Mouse (Mus musculus): Measurements from ENCODE around the gene Rnf223. TPM values are rescaled to one million over a fixed set of nuclear protein-coding genes. Genes with fewer than 3 reads are reported as not detected.
A peak's percentile ranks its signal among the peaks of the same experiment; 100 is the strongest.

The Rnf223 gene
- polyA plus RNA-seq, 1 experiment from 2014 or later, result 0.16 TPM

- Histone ChIP-seq H3K9ac (ENCODE audit: low read depth, low read length) (peak within 1 kb of the TSS; percentile 91), H3K4me1 (replicated peaks; ENCODE audit: control insufficient read depth, insufficient read depth, low read length) (peaks cover 5% of the 10 kb centered on the region), H3K27ac (ENCODE audit: low read depth, low read length) (peak within 1 kb of the TSS; percentile 91), H3K27me3 (replicated peaks; ENCODE audit: control insufficient read depth, insufficient read depth, low read length) (no peaks in the 10 kb centered on the region), H3K4me2 (peak within 1 kb of the TSS; percentile 72), H3K9me3 (ENCODE audit: control insufficient read depth, low read length) (no peaks in the 10 kb centered on the region), H3K4me3 (ENCODE audit: low read depth, low read length) (peak within 1 kb of the TSS; percentile 88), H3K36me3 (ENCODE audit: control insufficient read depth, insufficient read depth, low read length) (0 out of 2 replicates have a peak, but pooled peaks cover under 1% of the 10 kb centered on the region)
- ATAC-seq (replicated peaks; ENCODE audit: low FRiP score) (peak; percentile 98), DNase-seq (ENCODE audit: low spot score) (peak; percentile 98)
- under 1% methylated on average over 60 of the region's 60 CpGs for WGBS
Measured at GRCm38 (mm10) chr4:156109570-156110331, 20.6 kb upstream of the Rnf223 start, which contains the start of gene 9430015G10Rik. TSS of gene 9430015G10Rik (plus strand) at chr4:156109982.

- H3K4me1 ChIP-seq (replicated peaks; ENCODE audit: control insufficient read depth, insufficient read depth, low read length), result no peaks in the 10 kb centered on the region
- H3K27me3 ChIP-seq (replicated peaks; ENCODE audit: control insufficient read depth, insufficient read depth, low read length), result no peaks in the 10 kb centered on the region
- H3K9ac ChIP-seq (ENCODE audit: low read depth, low read length), result no peak overlapping the region
- ATAC-seq (replicated peaks; ENCODE audit: low FRiP score) (no peak), DNase-seq (ENCODE audit: low spot score) (no peak)
- 88% methylated on average over 7 of the region's 7 CpGs for WGBS
- no peaks in the 10 kb centered on the region for H3K9me3 ChIP-seq (ENCODE audit: control insufficient read depth, low read length)
- H3K4me3 ChIP-seq (ENCODE audit: low read depth, low read length), result no peak overlapping the region
- H3K36me3 ChIP-seq (ENCODE audit: control insufficient read depth, insufficient read depth, low read length), result peaks cover 40% of the 10 kb centered on the region
- no peak overlapping the region for H3K4me2 ChIP-seq
- H3K27ac ChIP-seq (ENCODE audit: low read depth, low read length), result no peak overlapping the region
Measured at GRCm38 (mm10) chr4:156124077-156124476, 6.2 kb upstream of the Rnf223 start.

- DNase-seq (ENCODE audit: low spot score) (no peak), ATAC-seq (replicated peaks; ENCODE audit: low FRiP score) (no peak)
- Histone ChIP-seq H3K27me3 (replicated peaks; ENCODE audit: control insufficient read depth, insufficient read depth, low read length) (no peaks in the 10 kb centered on the region), H3K27ac (ENCODE audit: low read depth, low read length) (no peak overlapping the region), H3K4me3 (ENCODE audit: low read depth, low read length) (no peak overlapping the region), H3K9me3 (ENCODE audit: control insufficient read depth, low read length) (no peaks in the 10 kb centered on the region), H3K36me3 (ENCODE audit: control insufficient read depth, insufficient read depth, low read length) (peaks cover 30% of the 10 kb centered on the region), H3K9ac (ENCODE audit: low read depth, low read length) (no peak overlapping the region), H3K4me1 (replicated peaks; ENCODE audit: control insufficient read depth, insufficient read depth, low read length) (no peaks in the 10 kb centered on the region), H3K4me2 (no peak overlapping the region)
- 90% methylated on average over 6 of the region's 6 CpGs for WGBS
Measured at GRCm38 (mm10) chr4:156125393-156125792, 4.9 kb upstream of the Rnf223 start.

GRCm38 (mm10) chr4:156126841-156127240 is 3.5 kb upstream of the Rnf223 start:
- no peak for ATAC-seq (replicated peaks; ENCODE audit: low FRiP score)
- peaks cover 25% of the 10 kb centered on the region for H3K36me3 ChIP-seq (ENCODE audit: control insufficient read depth, insufficient read depth, low read length)
- 83% methylated on average over 7 of the region's 7 CpGs for whole genome bisulfite sequencing
- no peak overlapping the region for H3K4me3 ChIP-seq (ENCODE audit: low read depth, low read length)
- H3K4me1 ChIP-seq (replicated peaks; ENCODE audit: control insufficient read depth, insufficient read depth, low read length), result no peaks in the 10 kb centered on the region
- no peak for DNase-seq (ENCODE audit: low spot score)
- no peaks in the 10 kb centered on the region for H3K27me3 ChIP-seq (replicated peaks; ENCODE audit: control insufficient read depth, insufficient read depth, low read length)
- no peak overlapping the region for H3K27ac ChIP-seq (ENCODE audit: low read depth, low read length)
- H3K9me3 ChIP-seq (ENCODE audit: control insufficient read depth, low read length), result no peaks in the 10 kb centered on the region
- no peak overlapping the region for H3K4me2 ChIP-seq
- H3K9ac ChIP-seq (ENCODE audit: low read depth, low read length), result no peak overlapping the region

GRCm38 (mm10) chr4:156128746-156129145 is 1.6 kb upstream of the Rnf223 start:
- Histone ChIP-seq H3K4me3 (ENCODE audit: low read depth, low read length) (no peak overlapping the region), H3K4me2 (no peak overlapping the region), H3K9me3 (ENCODE audit: control insufficient read depth, low read length) (no peaks in the 10 kb centered on the region), H3K36me3 (ENCODE audit: control insufficient read depth, insufficient read depth, low read length) (peaks cover 13% of the 10 kb centered on the region), H3K27ac (ENCODE audit: low read depth, low read length) (no peak overlapping the region), H3K27me3 (replicated peaks; ENCODE audit: control insufficient read depth, insufficient read depth, low read length) (no peaks in the 10 kb centered on the region), H3K4me1 (replicated peaks; ENCODE audit: control insufficient read depth, insufficient read depth, low read length) (no peaks in the 10 kb centered on the region), H3K9ac (ENCODE audit: low read depth, low read length) (no peak overlapping the region)
- 79% methylated on average over 5 of the region's 5 CpGs for WGBS
- no peak for DNase-seq (ENCODE audit: low spot score)
- ATAC-seq (replicated peaks; ENCODE audit: low FRiP score), result no peak

- no peak overlapping the region for H3K4me2 ChIP-seq
- no peak overlapping the region for H3K4me3 ChIP-seq (ENCODE audit: low read depth, low read length)
- no peaks in the 10 kb centered on the region; the same call in 1 of the 2 replicates for H3K4me1 ChIP-seq (replicated peaks; ENCODE audit: control insufficient read depth, insufficient read depth, low read length)
- H3K27ac ChIP-seq (ENCODE audit: low read depth, low read length), result no peak overlapping the region
- no peak overlapping the region for H3K9ac ChIP-seq (ENCODE audit: low read depth, low read length)
- ATAC-seq (replicated peaks; ENCODE audit: low FRiP score) (no peak), DNase-seq (ENCODE audit: low spot score) (no peak)
- 75% methylated on average over 10 of the region's 10 CpGs for WGBS
- H3K9me3 ChIP-seq (ENCODE audit: control insufficient read depth, low read length), result no peaks in the 10 kb centered on the region
- H3K27me3 ChIP-seq (replicated peaks; ENCODE audit: control insufficient read depth, insufficient read depth, low read length), result no peaks in the 10 kb centered on the region
- H3K36me3 ChIP-seq (ENCODE audit: control insufficient read depth, insufficient read depth, low read length), result peaks cover 4% of the 10 kb centered on the region
Measured at GRCm38 (mm10) chr4:156130940-156131339, 627 bp downstream of the Rnf223 start.

GRCm38 (mm10) chr4:156133334-156133733 is 3.0 kb downstream of the Rnf223 start:
- Histone ChIP-seq H3K4me3 (ENCODE audit: low read depth, low read length) (no peak overlapping the region), H3K9ac (ENCODE audit: low read depth, low read length) (no peak overlapping the region), H3K4me2 (no peak overlapping the region), H3K36me3 (ENCODE audit: control insufficient read depth, insufficient read depth, low read length) (no peaks in the 10 kb centered on the region), H3K4me1 (replicated peaks; ENCODE audit: control insufficient read depth, insufficient read depth, low read length) (no peaks in the 10 kb centered on the region; the same call in 1 of the 2 replicates), H3K27me3 (replicated peaks; ENCODE audit: control insufficient read depth, insufficient read depth, low read length) (no peaks in the 10 kb centered on the region), H3K9me3 (ENCODE audit: control insufficient read depth, low read length) (0 out of 2 replicates have a peak, but pooled peaks cover 2% of the 10 kb centered on the region), H3K27ac (ENCODE audit: low read depth, low read length) (no peak overlapping the region)
- DNase-seq (ENCODE audit: low spot score), result no peak
- ATAC-seq (replicated peaks; ENCODE audit: low FRiP score), result no peak
- 72% methylated on average over 5 of the region's 5 CpGs for WGBS

GRCm38 (mm10) chr4:156133943-156134605 is 3.8 kb downstream of the Rnf223 start:
- Histone ChIP-seq H3K9ac (ENCODE audit: low read depth, low read length) (no peak overlapping the region), H3K4me3 (ENCODE audit: low read depth, low read length) (no peak overlapping the region), H3K27ac (ENCODE audit: low read depth, low read length) (no peak overlapping the region), H3K4me1 (replicated peaks; ENCODE audit: control insufficient read depth, insufficient read depth, low read length) (no peaks in the 10 kb centered on the region; the same call in 1 of the 2 replicates), H3K27me3 (replicated peaks; ENCODE audit: control insufficient read depth, insufficient read depth, low read length) (no peaks in the 10 kb centered on the region), H3K36me3 (ENCODE audit: control insufficient read depth, insufficient read depth, low read length) (no peaks in the 10 kb centered on the region), H3K9me3 (ENCODE audit: control insufficient read depth, low read length) (peaks cover 7% of the 10 kb centered on the region), H3K4me2 (no peak overlapping the region)
- ATAC-seq (replicated peaks; ENCODE audit: low FRiP score) (no peak), DNase-seq (ENCODE audit: low spot score) (no peak)
- WGBS, result 77% methylated on average over 12 of the region's 12 CpGs
